Mouse (Mus musculus): ENCODE data around the gene Nlrp1b. TPM values are rescaled to one million over a fixed set of nuclear protein-coding genes. Genes with fewer than 3 reads are reported as not detected.

Nlrp1b gene
- polyA plus RNA-seq (2014; fragmentation: Nextera tagmentation; extraction: Ambion mirVana) = not detected in 2 replicates

- Histone ChIP-seq H3K36me3 (ENCODE audit: control insufficient read depth, insufficient read depth, low read length) (no peaks in the 10 kb centered on the region), H3K9ac (ENCODE audit: low read length) (no peak within 1 kb of the TSS), H3K4me2 (ENCODE audit: low read depth, severe bottlenecking) (no peak within 1 kb of the TSS), H3K27ac (replicated peaks; ENCODE audit: low read depth, low read length) (no peak within 1 kb of the TSS), H3K4me1 (ENCODE audit: control insufficient read depth, insufficient read depth, low read length) (no peaks in the 10 kb centered on the region), H3K9me3 (ENCODE audit: control insufficient read depth, low read length) (no peaks in the 10 kb centered on the region), H3K4me3 (ENCODE audit: low read depth, low read length) (no peak within 1 kb of the TSS), H3K27me3 (ENCODE audit: control insufficient read depth, insufficient read depth, low read length) (no peaks in the 10 kb centered on the region)
- ATAC-seq (ENCODE audit: insufficient number of reproducible peaks, low FRiP score, low TSS enrichment, low read depth) = no peak
- WGBS = 71% methylated on average over 2 of the region's 2 CpGs
- no peak for DNase-seq (ENCODE audit: low spot score)
Measured at GRCm38 (mm10) chr11:71230684-71231480, at the start of gene Nlrp1b. Gene Nlrp1b, minus strand, starts transcription at chr11:71230733.

DNA sequence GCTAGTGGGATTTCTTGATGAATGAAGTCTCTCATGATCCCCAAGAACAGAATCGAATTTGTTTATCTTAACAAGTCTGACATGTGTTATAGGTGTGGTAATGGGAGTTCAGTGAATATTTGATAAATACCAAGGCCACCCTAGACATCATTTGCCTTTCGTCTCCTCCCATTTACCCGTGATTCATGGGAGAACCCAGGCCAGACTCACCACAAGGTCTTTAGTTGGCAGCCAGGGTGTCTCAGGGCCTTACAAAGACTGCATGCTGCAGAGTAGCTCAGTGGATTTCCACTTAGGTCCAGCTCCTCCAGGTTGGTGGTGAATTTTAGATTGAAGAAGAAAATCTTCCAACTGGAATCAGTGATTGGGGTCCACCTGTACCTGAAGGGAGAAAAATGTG lies 30.5 kb upstream of the Nlrp1b start:
- DNase-seq (ENCODE audit: low spot score) (no peak), ATAC-seq (ENCODE audit: insufficient number of reproducible peaks, low FRiP score, low TSS enrichment, low read depth) (no peak)
- H3K4me3 ChIP-seq (ENCODE audit: low read depth, low read length) = no peak overlapping the region
- H3K9ac ChIP-seq (ENCODE audit: low read length) = no peak overlapping the region
- WGBS = 82% methylated on average over 3 of the region's 3 CpGs
- no peaks in the 10 kb centered on the region for H3K27me3 ChIP-seq (ENCODE audit: control insufficient read depth, insufficient read depth, low read length)
- H3K36me3 ChIP-seq (ENCODE audit: control insufficient read depth, insufficient read depth, low read length) = no peaks in the 10 kb centered on the region
- no peaks in the 10 kb centered on the region for H3K4me1 ChIP-seq (ENCODE audit: control insufficient read depth, insufficient read depth, low read length)
- H3K9me3 ChIP-seq (ENCODE audit: control insufficient read depth, low read length) = no peaks in the 10 kb centered on the region
- no peak overlapping the region for H3K4me2 ChIP-seq (ENCODE audit: low read depth, severe bottlenecking)
- no peak overlapping the region for H3K27ac ChIP-seq (replicated peaks; ENCODE audit: low read depth, low read length)

DNA sequence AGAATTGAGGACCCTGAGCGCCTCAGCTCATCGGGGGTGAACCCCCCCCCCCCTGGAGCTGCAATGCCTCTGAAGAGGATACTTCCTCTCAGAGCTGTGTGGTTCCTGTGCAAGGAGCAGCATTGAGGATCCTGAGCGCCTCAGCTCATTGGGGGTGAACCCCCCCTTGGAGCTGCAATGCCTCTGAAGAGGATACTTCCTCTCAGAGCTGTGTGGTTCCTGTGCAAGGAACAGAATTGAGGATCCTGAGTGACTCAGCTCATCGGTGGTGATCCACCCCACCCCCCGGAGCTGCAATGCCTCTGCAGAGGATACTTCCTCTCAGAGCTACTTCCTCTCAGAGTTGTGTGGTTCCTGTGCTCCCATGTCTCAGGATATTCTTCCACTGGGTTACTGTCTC lies 20.8 kb upstream of the Nlrp1b start:
- Histone ChIP-seq H3K4me2 (ENCODE audit: low read depth, severe bottlenecking) (no peak overlapping the region), H3K4me3 (ENCODE audit: low read depth, low read length) (no peak overlapping the region), H3K27ac (replicated peaks; ENCODE audit: low read depth, low read length) (no peak overlapping the region), H3K36me3 (ENCODE audit: control insufficient read depth, insufficient read depth, low read length) (no peaks in the 10 kb centered on the region), H3K9ac (ENCODE audit: low read length) (no peak overlapping the region), H3K27me3 (ENCODE audit: control insufficient read depth, insufficient read depth, low read length) (no peaks in the 10 kb centered on the region), H3K4me1 (ENCODE audit: control insufficient read depth, insufficient read depth, low read length) (no peaks in the 10 kb centered on the region), H3K9me3 (ENCODE audit: control insufficient read depth, low read length) (no peaks in the 10 kb centered on the region)
- DNase-seq (ENCODE audit: low spot score) (peak; percentile 15), ATAC-seq (ENCODE audit: insufficient number of reproducible peaks, low FRiP score, low TSS enrichment, low read depth) (no peak)
- 89% methylated on average over 5 of the region's 5 CpGs for WGBS

GRCm38 (mm10) chr11:71224614-71225013 lies 5.9 kb downstream of the Nlrp1b start:
- H3K9me3 ChIP-seq (ENCODE audit: control insufficient read depth, low read length) = no peaks in the 10 kb centered on the region
- H3K27me3 ChIP-seq (ENCODE audit: control insufficient read depth, insufficient read depth, low read length) = no peaks in the 10 kb centered on the region
- H3K27ac ChIP-seq (replicated peaks; ENCODE audit: low read depth, low read length) = no peak overlapping the region
- DNase-seq (ENCODE audit: low spot score) (no peak), ATAC-seq (ENCODE audit: insufficient number of reproducible peaks, low FRiP score, low TSS enrichment, low read depth) (no peak)
- no peaks in the 10 kb centered on the region for H3K4me1 ChIP-seq (ENCODE audit: control insufficient read depth, insufficient read depth, low read length)
- WGBS = 75% methylated on average over 2 of the region's 2 CpGs
- H3K9ac ChIP-seq (ENCODE audit: low read length) = no peak overlapping the region
- no peak overlapping the region for H3K4me3 ChIP-seq (ENCODE audit: low read depth, low read length)
- H3K36me3 ChIP-seq (ENCODE audit: control insufficient read depth, insufficient read depth, low read length) = no peaks in the 10 kb centered on the region
- H3K4me2 ChIP-seq (ENCODE audit: low read depth, severe bottlenecking) = no peak overlapping the region

GRCm38 (mm10) chr11:71202703-71203102 lies 27.8 kb downstream of the Nlrp1b start:
- no peak overlapping the region for H3K27ac ChIP-seq (replicated peaks; ENCODE audit: low read depth, low read length)
- no peak overlapping the region for H3K4me2 ChIP-seq (ENCODE audit: low read depth, severe bottlenecking)
- DNase-seq (ENCODE audit: low spot score) = no peak
- no peaks in the 10 kb centered on the region for H3K4me1 ChIP-seq (ENCODE audit: control insufficient read depth, insufficient read depth, low read length)
- no peak overlapping the region for H3K4me3 ChIP-seq (ENCODE audit: low read depth, low read length)
- 80% methylated on average over 4 of the region's 4 CpGs for WGBS
- H3K27me3 ChIP-seq (ENCODE audit: control insufficient read depth, insufficient read depth, low read length) = no peaks in the 10 kb centered on the region
- no peak for ATAC-seq (ENCODE audit: insufficient number of reproducible peaks, low FRiP score, low TSS enrichment, low read depth)
- no peak overlapping the region for H3K9ac ChIP-seq (ENCODE audit: low read length)
- H3K36me3 ChIP-seq (ENCODE audit: control insufficient read depth, insufficient read depth, low read length) = no peaks in the 10 kb centered on the region
- no peaks in the 10 kb centered on the region for H3K9me3 ChIP-seq (ENCODE audit: control insufficient read depth, low read length)

DNA sequence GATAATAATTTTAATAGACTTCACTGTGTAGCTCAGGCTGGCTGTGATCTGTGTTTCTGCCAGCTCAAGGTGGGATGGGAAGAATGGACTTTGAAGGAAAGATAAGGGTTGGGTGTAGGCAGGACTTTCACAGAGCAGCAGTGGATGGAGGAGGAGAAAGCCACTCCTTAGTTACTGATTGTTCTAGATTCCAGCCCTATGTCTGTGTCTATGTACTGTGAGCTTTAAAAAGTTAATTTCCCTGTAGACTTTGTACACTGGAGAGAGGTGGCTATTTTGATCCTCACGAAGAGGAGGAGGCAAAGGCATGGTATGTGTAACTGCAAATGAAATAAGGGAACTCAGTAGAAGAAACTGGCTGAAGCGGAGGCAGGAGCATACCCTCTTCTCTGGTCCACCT lies 31.2 kb downstream of the Nlrp1b start:
- no peaks in the 10 kb centered on the region for H3K4me1 ChIP-seq (ENCODE audit: control insufficient read depth, insufficient read depth, low read length)
- DNase-seq (ENCODE audit: low spot score) = no peak
- H3K9ac ChIP-seq (ENCODE audit: low read length) = no peak overlapping the region
- no peak overlapping the region for H3K27ac ChIP-seq (replicated peaks; ENCODE audit: low read depth, low read length)
- no peaks in the 10 kb centered on the region for H3K9me3 ChIP-seq (ENCODE audit: control insufficient read depth, low read length)
- H3K36me3 ChIP-seq (ENCODE audit: control insufficient read depth, insufficient read depth, low read length) = no peaks in the 10 kb centered on the region
- WGBS = 83% methylated on average over 2 of the region's 2 CpGs
- H3K4me3 ChIP-seq (ENCODE audit: low read depth, low read length) = no peak overlapping the region
- H3K27me3 ChIP-seq (ENCODE audit: control insufficient read depth, insufficient read depth, low read length) = no peaks in the 10 kb centered on the region
- no peak overlapping the region for H3K4me2 ChIP-seq (ENCODE audit: low read depth, severe bottlenecking)
- no peak for ATAC-seq (ENCODE audit: insufficient number of reproducible peaks, low FRiP score, low TSS enrichment, low read depth)

DNA sequence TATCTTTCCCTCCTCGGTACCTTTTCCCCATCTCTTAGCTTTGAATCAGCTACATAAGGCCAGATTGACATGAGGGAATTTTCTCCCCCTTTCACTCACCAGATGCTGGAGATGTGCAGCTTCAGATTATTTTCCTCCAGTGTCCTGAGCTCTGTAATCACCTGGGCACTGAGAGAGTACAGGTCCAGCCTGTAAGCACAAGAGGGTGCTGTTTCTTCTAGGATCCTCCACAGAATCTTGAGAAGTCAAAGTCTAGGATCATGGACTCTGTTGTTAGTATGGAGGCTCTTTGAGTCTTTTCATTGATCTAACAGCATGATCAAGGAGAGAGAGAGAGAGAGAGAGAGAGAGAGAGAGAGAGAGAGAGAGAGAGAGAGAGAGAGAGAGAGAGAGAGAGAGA lies 60.9 kb downstream of the Nlrp1b start:
- no peak overlapping the region for H3K4me2 ChIP-seq (ENCODE audit: low read depth, severe bottlenecking)
- DNase-seq (ENCODE audit: low spot score) = no peak
- H3K4me1 ChIP-seq (ENCODE audit: control insufficient read depth, insufficient read depth, low read length) = no peaks in the 10 kb centered on the region
- H3K4me3 ChIP-seq (ENCODE audit: low read depth, low read length) = no peak overlapping the region
- H3K36me3 ChIP-seq (ENCODE audit: control insufficient read depth, insufficient read depth, low read length) = no peaks in the 10 kb centered on the region
- WGBS = 84% methylated on average over 1 of the region's 1 CpGs
- no peaks in the 10 kb centered on the region for H3K27me3 ChIP-seq (ENCODE audit: control insufficient read depth, insufficient read depth, low read length)
- no peak overlapping the region for H3K9ac ChIP-seq (ENCODE audit: low read length)
- no peaks in the 10 kb centered on the region for H3K9me3 ChIP-seq (ENCODE audit: control insufficient read depth, low read length)
- no peak for ATAC-seq (ENCODE audit: insufficient number of reproducible peaks, low FRiP score, low TSS enrichment, low read depth)
- H3K27ac ChIP-seq (replicated peaks; ENCODE audit: low read depth, low read length) = no peak overlapping the region

GRCm38 (mm10) chr11:71164139-71164538 lies 66.4 kb downstream of the Nlrp1b start:
- no peaks in the 10 kb centered on the region for H3K36me3 ChIP-seq (ENCODE audit: control insufficient read depth, insufficient read depth, low read length)

More at GRCm38 (mm10) chr11:71164139-71164538, 66.4 kb downstream of the Nlrp1b start:
- no peak overlapping the region for H3K4me3 ChIP-seq (ENCODE audit: low read depth, low read length)
- H3K4me1 ChIP-seq (ENCODE audit: control insufficient read depth, insufficient read depth, low read length) = no peaks in the 10 kb centered on the region
- DNase-seq (ENCODE audit: low spot score) (no peak), ATAC-seq (ENCODE audit: insufficient number of reproducible peaks, low FRiP score, low TSS enrichment, low read depth) (no peak)
- no peak overlapping the region for H3K27ac ChIP-seq (replicated peaks; ENCODE audit: low read depth, low read length)
- no peaks in the 10 kb centered on the region for H3K27me3 ChIP-seq (ENCODE audit: control insufficient read depth, insufficient read depth, low read length)
- WGBS = 73% methylated on average over 1 of the region's 1 CpGs
- H3K4me2 ChIP-seq (ENCODE audit: low read depth, severe bottlenecking) = no peak overlapping the region
- H3K9ac ChIP-seq (ENCODE audit: low read length) = no peak overlapping the region
- H3K9me3 ChIP-seq (ENCODE audit: control insufficient read depth, low read length) = no peaks in the 10 kb centered on the region
